Mouse (Mus musculus): ENCODE measurements around the gene Aoah.
A peak's percentile ranks its signal among the peaks of the same experiment; 100 is the strongest.

Gene Aoah

GRCm38 (mm10) chr13:20905195-20905594 lies 111.3 kb downstream of the Aoah start:
- DNase-seq (ENCODE audit: low spot score) = no peak

GRCm38 (mm10) chr13:20916698-20917511 lies 123.0 kb downstream of the Aoah start:
- DNase-seq (ENCODE audit: low spot score) = no peak

DNA sequence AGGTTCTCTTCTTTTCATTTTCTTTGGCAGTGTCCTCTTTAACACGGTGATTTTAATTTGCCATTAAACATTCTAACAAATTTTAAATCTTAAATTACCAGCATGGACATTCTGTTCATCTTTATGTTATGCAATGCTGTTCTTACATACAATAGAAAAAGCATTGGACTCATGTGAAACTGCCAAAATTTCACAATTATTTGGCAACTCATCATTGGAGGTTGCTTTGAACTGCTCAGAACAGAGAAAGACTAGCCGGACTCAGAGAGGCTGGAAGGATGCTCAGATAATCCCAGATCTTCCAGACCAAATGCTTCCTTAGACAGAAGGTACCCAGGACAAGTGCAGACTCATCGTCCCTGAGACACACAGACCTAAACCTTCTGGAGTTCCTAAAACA lies 126.5 kb downstream of the Aoah start:
- no peak for DNase-seq (ENCODE audit: low spot score)

- no peak for DNase-seq (ENCODE audit: low spot score)
Measured at GRCm38 (mm10) chr13:20936016-20936415, 142.1 kb downstream of the Aoah start.

- DNase-seq (ENCODE audit: low spot score) = peak; percentile 67
Measured at GRCm38 (mm10) chr13:20937452-20937851, 143.5 kb downstream of the Aoah start.

DNA sequence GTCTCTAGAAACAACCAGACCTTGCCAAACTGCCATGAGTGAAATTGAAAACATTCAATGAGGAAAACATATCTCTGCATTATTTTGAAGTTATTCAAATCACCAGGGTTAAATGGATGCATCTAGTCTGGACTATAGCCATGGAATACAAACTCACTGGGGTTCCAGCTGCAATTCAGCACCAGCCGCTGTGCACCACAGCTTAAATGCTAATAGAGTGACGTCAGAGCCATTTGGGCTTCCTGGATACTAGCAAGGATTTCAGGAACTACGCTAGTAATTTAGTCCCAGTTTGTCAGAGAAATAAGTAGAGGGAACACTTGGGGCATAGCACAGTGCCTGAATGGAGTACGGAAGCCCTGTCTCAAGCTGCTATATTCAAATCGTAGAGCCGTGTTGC lies 145.2 kb downstream of the Aoah start:
- no peak for DNase-seq (ENCODE audit: low spot score)

GRCm38 (mm10) chr13:20940389-20940788 lies 146.5 kb downstream of the Aoah start:
- peak; percentile 58 for DNase-seq (ENCODE audit: low spot score)

DNA sequence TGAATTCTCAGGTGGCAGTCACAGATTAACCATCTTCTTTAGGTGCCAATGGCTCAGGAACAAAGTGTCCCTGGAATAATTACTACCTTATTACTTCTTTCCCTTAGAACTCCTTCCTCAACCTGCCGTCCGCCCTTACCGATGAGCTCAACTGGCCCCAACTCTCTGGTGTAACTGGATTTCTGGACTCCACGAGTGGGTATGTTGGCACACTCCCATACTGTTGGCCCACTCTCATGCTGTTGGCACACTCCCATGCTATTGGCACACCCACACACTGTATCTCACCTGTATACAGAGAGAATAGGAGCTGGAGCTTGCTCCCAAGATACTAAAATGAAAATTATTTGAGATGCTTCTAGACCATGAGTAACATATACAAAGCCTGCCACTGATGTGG lies 147.8 kb downstream of the Aoah start:
- DNase-seq (ENCODE audit: low spot score) = no peak

GRCm38 (mm10) chr13:20963086-20963485 lies 169.2 kb downstream of the Aoah start:
- no peak for DNase-seq (ENCODE audit: low spot score)

DNA sequence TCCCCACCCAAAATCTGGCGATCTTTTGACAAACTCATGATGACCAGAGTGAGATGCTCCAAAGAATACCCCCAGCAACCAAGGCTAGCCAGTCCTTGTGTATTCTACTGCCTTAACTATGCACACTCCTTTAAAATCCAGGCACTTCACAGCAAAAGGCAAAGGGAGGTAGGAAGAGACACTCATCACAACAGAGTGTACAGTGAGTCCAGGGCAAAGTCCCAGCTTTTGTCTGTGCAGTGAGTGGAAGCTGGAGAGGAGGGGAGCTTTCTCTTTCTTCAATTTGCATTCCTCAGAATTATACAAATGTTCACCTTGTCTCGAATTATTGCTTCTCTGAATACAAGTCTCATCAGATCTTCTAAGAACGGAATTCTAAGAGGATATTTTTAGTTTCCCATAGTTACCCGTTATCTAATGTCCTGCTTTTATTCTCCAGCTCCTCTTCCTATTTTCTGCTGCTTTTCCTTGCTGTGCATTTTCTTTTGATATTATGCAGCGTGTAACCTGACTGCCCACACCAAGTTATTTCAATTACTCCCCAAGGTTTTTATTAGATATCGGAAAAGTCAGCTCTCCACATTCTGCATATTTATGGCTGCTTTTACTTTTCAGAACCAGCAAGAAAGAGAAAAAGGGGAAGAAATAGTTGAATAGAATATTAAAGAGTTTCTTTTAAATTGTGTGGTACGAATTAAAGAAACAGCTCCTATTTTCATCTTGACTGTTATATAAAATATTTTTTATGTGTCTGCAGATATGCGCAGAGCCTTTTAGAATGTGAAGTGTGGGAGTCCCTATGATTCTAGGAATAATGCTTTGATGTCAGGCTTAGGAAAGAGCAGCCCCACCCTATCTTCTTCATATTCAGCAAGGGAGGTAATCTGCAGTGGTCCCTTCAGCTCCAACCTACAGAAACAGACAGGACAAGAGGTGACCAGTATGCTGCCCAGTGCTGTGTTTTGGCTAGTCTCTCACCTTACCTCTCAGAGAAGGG lies 187.6 kb downstream of the Aoah start:
- DNase-seq (ENCODE audit: low spot score) = no peak

GRCm38 (mm10) chr13:20985510-20985909 lies 191.6 kb downstream of the Aoah start:
- DNase-seq (ENCODE audit: low spot score) = no peak

DNA sequence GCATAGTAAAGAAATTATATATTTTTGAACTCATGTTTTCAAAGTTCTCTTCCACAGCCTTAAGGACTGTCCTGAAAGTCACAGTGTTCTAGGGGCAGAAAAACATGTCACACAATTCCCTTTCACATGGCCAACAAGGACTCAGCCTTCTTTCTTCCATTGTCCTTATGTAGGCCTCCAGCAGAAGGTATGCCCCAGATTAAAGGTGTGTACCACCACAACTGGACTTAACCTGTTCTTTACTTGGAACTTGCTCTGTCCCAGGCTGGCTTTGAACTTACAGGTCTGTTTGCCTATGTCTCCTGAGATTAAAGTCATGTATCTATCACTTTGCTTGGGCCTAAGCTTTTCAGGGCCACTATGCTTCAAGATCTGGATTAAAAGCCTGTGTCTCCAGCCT lies 192.0 kb downstream of the Aoah start:
- no peak for DNase-seq (ENCODE audit: low spot score)

DNA sequence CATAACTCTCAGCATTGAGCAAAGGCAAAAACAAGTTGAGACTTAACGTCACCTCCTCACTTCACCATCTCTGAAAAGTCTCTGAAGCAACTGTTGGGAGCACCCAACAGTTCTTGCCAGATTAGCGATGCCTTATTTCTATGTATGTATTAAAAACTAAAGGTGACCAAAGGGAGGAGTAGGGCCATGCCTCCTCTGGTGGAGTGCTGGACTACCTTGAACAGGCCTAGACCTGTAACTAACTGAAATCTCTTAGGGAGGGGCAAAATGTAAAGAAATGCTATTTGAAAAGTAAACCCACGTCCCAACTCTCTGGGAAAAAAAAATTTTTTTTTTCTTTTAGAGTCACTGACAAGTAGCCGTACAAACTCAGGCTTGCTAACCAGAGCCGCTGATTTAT lies 211.3 kb downstream of the Aoah start:
- no peak for DNase-seq (ENCODE audit: low spot score)

- DNase-seq (ENCODE audit: low spot score) = no peak
Measured at GRCm38 (mm10) chr13:21005642-21006320, 211.9 kb downstream of the Aoah start.

DNA sequence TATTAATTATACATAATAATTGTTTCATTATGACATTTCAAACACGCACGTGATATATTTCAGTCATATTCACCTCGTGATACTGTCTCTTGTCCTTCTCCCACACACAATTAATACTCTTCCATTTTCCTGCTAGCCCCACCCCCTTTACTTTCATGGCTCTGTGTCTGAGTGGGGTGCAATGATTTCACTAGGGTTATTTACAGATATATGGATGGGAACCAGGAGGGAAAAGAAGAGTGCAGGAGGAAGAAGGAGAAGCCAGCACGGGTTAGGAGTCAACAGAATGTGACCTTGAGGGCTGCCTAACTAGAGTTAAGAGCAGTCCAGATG lies 212.4 kb downstream of the Aoah start:
- no peak for DNase-seq (ENCODE audit: low spot score)

- DNase-seq (ENCODE audit: low spot score) = no peak
Measured at GRCm38 (mm10) chr13:21013659-21014058, 219.7 kb downstream of the Aoah start.

DNA sequence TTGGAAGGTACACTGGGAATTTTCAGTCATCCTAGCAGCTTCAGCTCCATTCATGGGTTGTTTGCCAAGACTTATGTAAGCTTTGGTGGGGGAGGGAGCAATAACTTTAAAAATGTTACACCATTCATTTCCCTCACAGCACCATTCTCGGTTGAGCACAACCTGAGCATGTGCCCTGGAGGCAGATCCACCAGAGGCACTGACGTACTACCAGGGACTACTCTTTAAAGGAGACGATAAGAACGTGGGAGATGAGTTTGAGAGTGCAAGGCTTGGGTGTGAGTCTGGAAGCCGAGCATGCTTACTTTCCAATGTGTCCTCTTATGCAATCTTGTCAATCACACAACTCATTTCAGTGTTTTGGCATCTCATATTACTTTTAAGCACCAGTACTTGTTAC lies 230.9 kb downstream of the Aoah start:
- no peak for DNase-seq (ENCODE audit: low spot score)

GRCm38 (mm10) chr13:21033176-21033575 lies 239.3 kb downstream of the Aoah start:
- DNase-seq (ENCODE audit: low spot score) = peak; percentile 14

DNA sequence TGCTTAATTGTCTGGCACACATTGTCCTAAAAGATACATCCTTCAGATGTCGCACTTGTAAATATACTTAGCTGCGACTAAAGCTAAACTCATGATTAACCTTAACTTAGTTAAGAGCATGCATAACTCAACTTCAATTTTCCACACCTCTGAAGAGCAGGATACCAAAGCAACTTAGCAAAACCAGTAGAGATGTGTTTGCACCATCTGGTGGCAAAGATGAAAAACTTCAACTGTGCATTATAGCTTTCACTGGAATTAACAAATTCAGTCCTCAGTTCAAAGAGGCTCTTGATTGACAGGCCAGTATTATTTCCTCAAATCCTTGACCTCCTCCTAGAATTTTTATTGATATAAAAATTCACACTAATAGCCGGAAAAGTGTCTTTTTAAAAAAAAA lies 241.1 kb downstream of the Aoah start:
- DNase-seq (ENCODE audit: low spot score) = peak; percentile 14

DNA sequence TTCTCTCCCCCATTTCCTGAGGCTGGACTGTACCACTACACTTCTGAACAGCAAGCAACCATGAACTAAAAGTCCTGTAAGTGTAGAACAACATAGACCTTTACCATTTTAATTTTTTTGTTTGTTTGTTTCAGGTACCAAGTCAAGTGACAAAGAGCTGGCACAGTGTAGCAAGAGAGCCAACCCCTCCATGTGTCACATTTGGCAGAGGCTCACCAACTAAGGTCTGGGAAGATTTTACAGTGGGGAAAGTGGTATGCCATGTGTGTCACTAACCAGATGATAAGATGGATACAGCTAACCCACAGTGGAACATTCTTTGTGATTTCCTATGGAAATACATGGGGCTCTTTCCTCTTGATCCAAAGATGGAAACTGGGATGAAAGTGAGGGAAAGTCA lies 242.1 kb downstream of the Aoah start:
- DNase-seq (ENCODE audit: low spot score) = no peak

GRCm38 (mm10) chr13:21040589-21041199 lies 246.8 kb downstream of the Aoah start:
- DNase-seq (ENCODE audit: low spot score) = peak; percentile 7

- peak; percentile 9 for DNase-seq (ENCODE audit: low spot score)
Measured at GRCm38 (mm10) chr13:21050118-21050517, 256.2 kb downstream of the Aoah start.

Data from embryo, embryonic 10 days (tissue).